Mouse (Mus musculus): ENCODE measurements around the gene Gm9833.
A peak's percentile ranks its signal among the peaks of the same experiment; 100 is the strongest.

Gm9833 gene

GRCm38 (mm10) chr3:10121956-10122739 is 34.2 kb downstream of the Gm9833 start:
- DNase-seq (ENCODE audit: inconsistent ontology term): no peak

DNA sequence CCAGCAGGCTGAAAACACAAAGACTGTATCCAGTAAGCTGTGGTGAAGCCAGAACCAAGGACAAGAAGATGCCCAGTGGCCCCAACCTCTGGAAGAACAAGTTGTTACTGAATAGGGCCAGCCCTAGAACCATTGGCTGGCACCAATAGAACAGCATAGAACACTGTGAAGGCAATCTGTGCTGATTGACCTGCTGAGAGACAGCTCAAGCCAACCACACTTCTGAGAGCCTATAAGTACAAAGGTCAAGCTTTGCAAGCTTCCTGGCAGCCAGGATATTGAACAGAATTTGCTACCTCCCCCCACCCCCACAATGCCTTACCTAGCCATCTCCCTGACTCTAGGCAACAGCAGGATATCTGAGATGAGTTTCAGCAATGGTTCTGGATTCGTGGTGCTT is 35.7 kb downstream of the Gm9833 start:
- DNase-seq (ENCODE audit: inconsistent ontology term): no peak

DNA sequence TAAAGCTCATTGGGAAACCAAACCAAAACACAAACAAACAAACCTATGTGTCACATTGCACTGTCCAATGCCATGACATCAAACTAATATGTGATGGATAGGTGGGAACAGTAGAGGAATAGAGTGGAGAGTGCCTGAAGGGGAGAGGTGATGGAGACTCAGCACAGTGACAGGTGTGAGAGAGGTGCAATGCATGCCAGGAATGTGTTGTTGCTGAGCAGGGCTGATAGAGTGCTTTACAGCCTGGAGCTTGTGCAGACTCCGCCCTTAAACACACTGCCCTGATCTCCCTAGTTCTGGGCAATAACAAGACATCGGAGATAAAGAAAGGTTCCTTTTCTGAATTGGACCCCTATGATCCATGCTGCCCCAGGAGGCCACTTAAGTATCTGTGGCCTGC is 36.2 kb downstream of the Gm9833 start:
- no peak for DNase-seq (ENCODE audit: inconsistent ontology term)

DNA sequence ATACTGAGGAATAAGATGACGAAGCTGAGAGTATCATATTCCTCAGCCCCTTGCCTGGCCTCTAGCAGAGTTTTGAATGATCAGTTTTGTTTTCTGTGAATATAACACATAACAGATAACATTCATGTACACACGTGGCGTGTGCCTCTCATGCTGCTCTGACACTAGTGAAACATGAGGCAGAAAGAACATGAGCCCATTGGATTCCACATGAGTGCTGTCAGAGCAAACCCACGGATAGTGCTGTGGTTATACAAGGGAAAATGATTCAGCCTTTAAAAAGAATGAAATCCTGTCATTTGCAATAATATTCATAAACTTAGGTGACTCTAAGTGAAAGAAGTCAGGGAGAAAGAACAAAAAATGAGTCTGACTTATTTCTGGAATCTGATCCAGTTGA is 37.4 kb downstream of the Gm9833 start:
- peak; percentile 63 for DNase-seq (ENCODE audit: inconsistent ontology term)

DNA sequence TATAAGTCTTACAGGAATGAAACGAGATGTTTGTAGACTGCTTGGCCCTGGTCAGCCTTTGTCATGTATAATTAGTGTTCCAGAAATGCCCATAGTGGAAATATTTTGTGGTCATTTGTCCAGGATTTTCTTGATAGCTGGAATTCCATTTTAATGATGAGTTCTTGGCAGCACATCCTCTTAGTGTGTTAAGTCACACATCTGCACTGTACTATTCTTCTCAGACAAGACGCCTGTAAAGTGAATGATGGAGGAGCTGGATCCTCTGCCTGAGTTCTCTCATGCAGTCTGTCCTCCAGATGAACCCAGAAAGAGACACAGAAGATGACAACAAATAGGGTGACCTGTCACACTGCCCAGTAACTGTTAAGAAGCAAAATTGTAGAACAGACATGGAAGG is 38.1 kb downstream of the Gm9833 start:
- DNase-seq (ENCODE audit: inconsistent ontology term): peak; percentile 91

DNA sequence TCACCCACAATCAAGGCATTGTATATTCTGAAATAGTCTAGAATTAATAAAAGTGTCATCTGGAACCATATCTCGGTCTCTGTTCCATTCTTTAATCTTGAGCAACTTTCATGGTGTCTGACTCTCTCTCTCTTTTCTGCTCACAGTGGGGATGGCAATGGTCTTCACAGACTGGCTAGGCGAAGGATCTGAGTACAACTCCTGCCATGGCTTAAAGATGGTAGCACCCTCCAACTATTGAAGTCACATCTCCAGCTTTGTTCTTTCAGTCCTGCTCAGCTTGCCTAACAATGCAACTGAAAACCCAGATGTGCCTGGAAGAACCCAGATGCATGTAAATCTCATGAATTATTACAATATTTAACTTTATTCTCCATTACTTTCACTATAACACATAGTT is 38.6 kb downstream of the Gm9833 start:
- DNase-seq (ENCODE audit: inconsistent ontology term): no peak

DNA sequence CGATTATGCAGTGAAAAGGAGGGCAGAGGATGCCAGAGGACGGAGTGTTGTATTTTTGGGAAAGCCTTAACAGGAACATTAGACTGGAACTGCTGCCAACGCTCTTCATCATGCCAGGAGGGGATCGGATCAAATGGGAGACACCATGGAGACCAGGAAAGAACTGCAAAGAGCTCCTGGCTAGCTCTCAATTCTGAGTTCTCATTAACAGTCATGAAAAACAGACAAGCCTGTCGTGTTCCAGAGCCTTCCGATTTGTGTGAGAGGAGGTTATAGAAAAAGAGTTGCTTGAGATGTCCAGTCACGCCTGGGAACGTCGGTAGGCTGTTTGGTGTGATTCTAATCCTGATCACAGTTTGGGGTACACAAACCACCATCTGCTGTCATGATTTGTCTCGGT is 39.0 kb downstream of the Gm9833 start:
- no peak for DNase-seq (ENCODE audit: inconsistent ontology term)

DNA sequence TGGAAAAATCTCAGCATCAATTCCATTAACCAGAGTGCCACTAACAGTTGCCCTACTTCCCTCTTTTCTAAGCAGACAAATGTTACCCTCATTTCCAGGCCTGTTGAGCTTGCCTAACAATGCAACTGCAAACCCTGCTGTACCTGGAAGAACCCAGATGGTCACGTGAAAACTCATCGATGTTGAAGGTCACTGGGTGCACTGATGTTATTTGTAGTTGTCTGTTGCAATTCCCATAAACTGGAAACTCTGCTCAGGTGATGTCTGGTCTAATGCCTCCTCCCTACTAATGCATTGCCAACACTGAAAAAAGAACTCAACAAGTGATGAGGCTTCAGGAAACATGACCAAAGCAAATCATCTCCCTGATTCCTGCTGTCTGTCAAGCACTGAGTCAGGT is 39.6 kb downstream of the Gm9833 start:
- no peak for DNase-seq (ENCODE audit: inconsistent ontology term)

Data from Muller cell, postnatal 12 days (primary cell).